Mouse (Mus musculus) myocyte (in vitro differentiated cells): ENCODE results near the gene Ankrd42. TPM values are rescaled to one million over a fixed set of nuclear protein-coding genes. Genes with fewer than 3 reads are reported as not detected.

ENCODE experiments used
- H3K27me3 ChIP-seq: one replicate; pipeline ENCODE4 v1.6.1; 2011; ENCODE audit not compliant: control insufficient read depth, insufficient read depth, insufficient read length
- H3K36me3 ChIP-seq: one replicate; pipeline ENCODE4 v1.6.1; 2011; ENCODE audit not compliant: control insufficient read depth, insufficient read depth
- H3K4me2 ChIP-seq: one replicate; pipeline ENCODE4 v1.6.1; 2011; ENCODE audit warnings: low read depth, control low read depth
- H3K4me3 ChIP-seq: one replicate; pipeline ENCODE4 v1.5.1; 2011; ENCODE audit warnings: mild to moderate bottlenecking, control low read depth, moderate library complexity
- H3K79me2 ChIP-seq: one replicate; pipeline ENCODE4 v1.6.1; 2011; ENCODE audit not compliant: control insufficient read depth, insufficient read depth
- H3ac ChIP-seq: one replicate; pipeline ENCODE4 v1.6.1; 2011; ENCODE audit not compliant: control insufficient read depth, insufficient read length
- CEBPB ChIP-seq: IDR thresholded peaks from 2 replicates; pipeline ENCODE4 v1.6.1; 2011; ENCODE audit warnings: mild to moderate bottlenecking, moderate library complexity; ENCODE audit not compliant: poor library complexity, insufficient read depth, severe bottlenecking
- E2F4 ChIP-seq: IDR thresholded peaks from one replicate; pipeline ENCODE4 v1.6.1; 2011; ENCODE audit warnings: mild to moderate bottlenecking, control low read depth, moderate library complexity; ENCODE audit not compliant: insufficient read depth
- MAX ChIP-seq: IDR thresholded peaks from one replicate; pipeline ENCODE4 v1.6.1; 2011; ENCODE audit warnings: low read depth, mild to moderate bottlenecking, control low read depth
- MYOD1 ChIP-seq, 3 experiments: IDR thresholded peaks; one replicate each; pipeline ENCODE4 v1.6.1; 2011; ENCODE audit warnings: control low read depth in 2 of 3, low read depth in 2 of 3, mild to moderate bottlenecking in 2 of 3, moderate library complexity in 1 of 3; ENCODE audit not compliant: insufficient read length in 2 of 3, control insufficient read depth in 1 of 3
- MYOG ChIP-seq, 3 experiments: IDR thresholded peaks; one replicate each; pipeline ENCODE4 v1.6.1; 2011; ENCODE audit warnings: control low read depth in 2 of 3, low read depth in 2 of 3, mild to moderate bottlenecking in 2 of 3; ENCODE audit not compliant: insufficient read length in 2 of 3, control insufficient read depth in 1 of 3, insufficient read depth in 1 of 3
- POLR2A ChIP-seq: IDR thresholded peaks from one replicate; pipeline ENCODE4 v1.6.1; 2011; ENCODE audit warnings: low read depth, mild to moderate bottlenecking, control low read depth, moderate library complexity; ENCODE audit not compliant: insufficient read length
- REST ChIP-seq: IDR thresholded peaks from one replicate; pipeline ENCODE4 v1.6.1; 2011; ENCODE audit warnings: mild to moderate bottlenecking, control low read depth, moderate library complexity; ENCODE audit not compliant: insufficient read depth, insufficient read length
- SRF ChIP-seq: IDR thresholded peaks from one replicate; pipeline ENCODE4 v1.6.1; 2011; ENCODE audit warnings: low read depth; ENCODE audit not compliant: control insufficient read depth, insufficient read length
- TCF3 ChIP-seq: IDR thresholded peaks from one replicate; pipeline ENCODE4 v1.6.1; 2011; ENCODE audit warnings: low read depth, control low read depth; ENCODE audit not compliant: insufficient read length
- USF1 ChIP-seq: IDR thresholded peaks from one replicate; pipeline ENCODE4 v1.6.1; 2011; ENCODE audit warnings: low read depth, mild to moderate bottlenecking, control low read depth, moderate library complexity
- polyA plus RNA-seq: library from polyadenylated mRNA; unstranded; fragments of >200 nt; fragmentation: generic; extraction: Trizol; gene quantifications from one replicate; pipeline ENCODE4 v1.2.1, GENCODE M21; 2012; ENCODE audit warnings: missing spikeins

Gene Ankrd42
- polyA plus RNA-seq, 1 experiment = 0.74 TPM

DNA sequence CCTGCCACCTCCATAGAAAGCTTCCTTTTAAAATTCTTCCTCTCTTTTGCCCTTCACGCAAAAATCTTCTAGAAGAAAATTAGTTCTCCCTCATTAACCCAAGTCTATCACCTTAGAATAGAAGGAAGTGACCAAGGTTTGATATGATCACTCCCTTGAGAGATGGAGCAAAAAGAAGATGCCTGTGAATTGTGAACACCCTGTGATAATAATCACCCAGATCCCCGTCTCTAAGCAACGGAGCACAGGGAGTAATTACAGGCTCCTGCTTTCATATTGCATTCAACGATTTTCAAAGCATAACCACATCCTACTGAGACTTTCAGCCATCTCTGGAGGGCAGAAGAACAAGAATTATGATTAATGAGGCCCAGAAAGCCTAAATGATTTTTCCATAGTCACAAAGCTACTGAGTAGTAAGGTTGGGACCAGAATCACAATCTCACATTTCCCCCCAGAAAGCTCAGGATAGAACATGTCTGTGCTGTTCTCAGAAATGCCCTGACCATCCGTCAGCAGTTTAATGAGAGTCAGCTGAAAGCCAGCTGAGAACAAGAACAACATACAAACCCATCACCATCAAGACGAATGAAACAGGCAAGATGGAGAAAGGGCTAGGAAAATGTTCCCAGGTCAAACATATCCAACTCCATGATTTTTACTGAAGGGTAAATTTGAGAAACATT lies 104.4 kb downstream of the Ankrd42 start:
- Histone ChIP-seq H3K4me2 (no peak overlapping the region), H3K27me3 (no peaks in the 10 kb centered on the region)
- TF ChIP-seq MAX (no peak), E2F4 (no peak), TCF3 (no peak), USF1 (no peak), CEBPB (no peak), REST (no peak), POLR2A (no peak), SRF (no peak), MYOG (IDR thresholded peaks at IDR 0.05; ENCODE audit: control insufficient read depth in 1 of 3, insufficient read depth in 1 of 3, insufficient read length in 2 of 3, low read depth in 2 of 3) (no peak), MYOD1 (IDR thresholded peaks at IDR 0.05; ENCODE audit: control insufficient read depth in 1 of 3, insufficient read length in 2 of 3, low read depth in 2 of 3) (no peak)

More for the DNA sequence above, 104.4 kb downstream of the Ankrd42 start:
- Histone ChIP-seq H3K79me2 (no peaks in the 10 kb centered on the region), H3K36me3 (no peaks in the 10 kb centered on the region), H3ac (no peak overlapping the region), H3K4me3 (no peak overlapping the region)

Other genes with a start within 250 kb of the Ankrd42 start
- gene Ccdc90b, start 76.0 kb downstream of the Ankrd42 start, polyA plus RNA-seq = 10.6 TPM
- gene Pcf11, start 32.8 kb upstream of the Ankrd42 start, polyA plus RNA-seq = 11.1 TPM
- gene Rab30, start 104.5 kb upstream of the Ankrd42 start, polyA plus RNA-seq = 2.7 TPM
- 2.0 TPM for gene Ddias, start 237.1 kb upstream of the Ankrd42 start, polyA plus RNA-seq
- 10.8 TPM for gene Prcp, start 237.3 kb upstream of the Ankrd42 start, polyA plus RNA-seq